Mouse (Mus musculus) heart, adult 2 months (tissue): ENCODE data around the gene Nsun4. TPM values are rescaled to one million over a fixed set of nuclear protein-coding genes. Genes with fewer than 3 reads are reported as not detected.

Source experiments
- DNase-seq, 2 experiments: peaks; one replicate each; pipeline ENCODE4 v3.0.0; 2021
- H3K27ac ChIP-seq: fragments of 200-600 bp; 2 replicates; pipeline ENCODE4 v1.8.1; 2022
- H3K27me3 ChIP-seq: fragments of 200-500 bp; 2 replicates; pipeline ENCODE4 v1.6.1; 2012; ENCODE audit warnings: mild to moderate bottlenecking, low read length, inconsistent platforms, mixed read lengths; ENCODE audit not compliant: control insufficient read depth, insufficient read depth
- H3K36me3 ChIP-seq: fragments of 200-500 bp; 2 replicates; pipeline ENCODE4 v1.6.1; 2012; ENCODE audit warnings: low read length, inconsistent platforms; ENCODE audit not compliant: control insufficient read depth, insufficient read depth
- H3K4me1 ChIP-seq: fragments of 200-500 bp; 2 replicates; pipeline ENCODE4 v1.6.1; 2011; ENCODE audit warnings: low read length; ENCODE audit not compliant: control insufficient read depth, insufficient read depth
- H3K4me3 ChIP-seq: fragments of 200-600 bp; 2 replicates; pipeline ENCODE4 v1.8.1; 2022
- H3K79me2 ChIP-seq: fragments of 200-500 bp; replicated peaks from 2 replicates; pipeline ENCODE4 v1.6.1; 2012; ENCODE audit warnings: mild to moderate bottlenecking, inconsistent platforms, low read length, moderate library complexity, mixed read lengths; ENCODE audit not compliant: control insufficient read depth, insufficient read depth
- H3K9ac ChIP-seq: fragments of 200-500 bp; 2 replicates; pipeline ENCODE4 v1.6.1; 2012; ENCODE audit warnings: low read depth, mild to moderate bottlenecking, control low read depth, inconsistent platforms, low read length, mixed read lengths
- CTCF ChIP-seq: fragments of 200-600 bp; IDR thresholded peaks from 2 replicates; pipeline ENCODE4 v1.8.1; 2022; ENCODE audit warnings: antibody characterized with exemption, mild to moderate bottlenecking, moderate library complexity
- EP300 ChIP-seq: fragments of 200-500 bp; IDR thresholded peaks from 2 replicates; pipeline ENCODE4 v1.6.1; 2011; ENCODE audit warnings: low read depth, low read length, control low read depth; ENCODE audit not compliant: insufficient read depth
- POLR2A ChIP-seq: fragments of 200-500 bp; IDR thresholded peaks from 2 replicates; pipeline ENCODE4 v1.6.1; 2011; ENCODE audit warnings: mild to moderate bottlenecking, low read depth, low read length, control low read depth; ENCODE audit not compliant: insufficient read depth
- WGBS: fragments of 180-500 bp; shearing (Covaris S2); methylation state at CpG from one replicate; pipeline ENCODE4 v1.1.7; 2018; 5-methylcytosine and 5-hydroxymethylcytosine counted together
- intact Hi-C: fragments of 180-260 bp; cut with DNase I; formaldehyde crosslinking; loops from one replicate; pipeline ENCODE4 v1.15.1; 2025
- polyA plus RNA-seq: library from polyadenylated mRNA; depleted of rRNA; stranded (reverse); fragments of >200 nt; gene quantifications from 2 replicates; pipeline ENCODE4 v1.2.3, GENCODE M21; 2012
- total RNA-seq, 2 experiments: library from RNA; stranded (reverse); gene quantifications; 2 replicates each; pipeline ENCODE4 v1.2.3; 2021

Nsun4 gene
- total and polyA plus RNA-seq, 3 experiments: 24.3 to 28.4 (median 24.9) TPM

GRCm38 (mm10) chr4:116000671-116001070 is 53.0 kb downstream of the Nsun4 start:
- DNase-seq: no peak
- Histone ChIP-seq H3K9ac (no peak overlapping the region), H3K36me3 (no peaks in the 10 kb centered on the region), H3K4me1 (no peaks in the 10 kb centered on the region), H3K27ac (no peak overlapping the region), H3K4me3 (no peak overlapping the region), H3K27me3 (no peaks in the 10 kb centered on the region), H3K79me2 (no peaks in the 10 kb centered on the region)
- intact Hi-C loops: no loop called here
- 54% methylated on average over 6 of the region's 6 CpGs for WGBS
- TF ChIP-seq EP300 (no peak), CTCF (no peak)

DNA sequence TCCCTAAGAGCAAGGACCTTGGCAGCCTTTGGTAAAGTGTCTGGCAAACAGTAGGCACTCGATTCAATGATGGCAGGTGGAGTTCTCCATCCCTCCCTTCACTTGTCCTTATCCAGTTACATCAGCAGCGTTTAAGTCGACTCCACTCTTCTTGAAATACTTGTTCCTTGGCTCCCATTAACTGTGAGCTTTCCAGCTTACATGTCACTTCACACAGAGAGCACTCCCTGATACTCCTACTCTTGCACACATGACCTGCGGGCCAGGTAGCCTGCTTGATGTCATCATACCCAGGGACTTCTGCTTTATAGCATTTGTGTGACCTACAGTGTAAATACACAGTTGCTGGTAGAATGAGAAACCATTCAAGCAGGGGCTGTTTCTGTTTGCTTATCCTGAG is 56.9 kb downstream of the Nsun4 start:
- Histone ChIP-seq H3K36me3 (no peaks in the 10 kb centered on the region), H3K9ac (no peak overlapping the region), H3K4me3 (no peak overlapping the region), H3K27me3 (no peaks in the 10 kb centered on the region), H3K4me1 (no peaks in the 10 kb centered on the region), H3K79me2 (no peaks in the 10 kb centered on the region), H3K27ac (no peak overlapping the region)
- intact Hi-C loops: no loop called here
- WGBS: 63% methylated on average over 4 of the region's 4 CpGs
- no peak for DNase-seq
- TF ChIP-seq EP300 (no peak), CTCF (no peak), POLR2A (no peak)

- no peak for TF ChIP-seq POLR2A
- TF ChIP-seq EP300: no peak
- no peak for TF ChIP-seq CTCF
- Histone ChIP-seq H3K27me3 (no peaks in the 10 kb centered on the region), H3K79me2 (no peaks in the 10 kb centered on the region), H3K27ac (no peak overlapping the region), H3K9ac (no peak overlapping the region), H3K4me3 (no peak overlapping the region), H3K4me1 (no peaks in the 10 kb centered on the region), H3K36me3 (no peaks in the 10 kb centered on the region)
- intact Hi-C loops: no loop called here
- WGBS: 77% methylated on average over 2 of the region's 2 CpGs
- no peak for DNase-seq
Measured at GRCm38 (mm10) chr4:115995376-115995730, 58.3 kb downstream of the Nsun4 start.

- WGBS: 82% methylated on average over 16 of the region's 16 CpGs
- H3K36me3 ChIP-seq: no peaks in the 10 kb centered on the region
- intact Hi-C loops: no loop called here
- DNase-seq: no peak
- H3K4me3 ChIP-seq: no peak overlapping the region
- H3K27me3 ChIP-seq: no peaks in the 10 kb centered on the region
- no peak overlapping the region for H3K9ac ChIP-seq
- no peak for TF ChIP-seq POLR2A
- TF ChIP-seq CTCF: no peak
- TF ChIP-seq EP300: no peak
- H3K27ac ChIP-seq: no peak overlapping the region
- H3K4me1 ChIP-seq: no peaks in the 10 kb centered on the region
- H3K79me2 ChIP-seq: no peaks in the 10 kb centered on the region
Measured at GRCm38 (mm10) chr4:115994662-115995375, 58.9 kb downstream of the Nsun4 start.

DNA sequence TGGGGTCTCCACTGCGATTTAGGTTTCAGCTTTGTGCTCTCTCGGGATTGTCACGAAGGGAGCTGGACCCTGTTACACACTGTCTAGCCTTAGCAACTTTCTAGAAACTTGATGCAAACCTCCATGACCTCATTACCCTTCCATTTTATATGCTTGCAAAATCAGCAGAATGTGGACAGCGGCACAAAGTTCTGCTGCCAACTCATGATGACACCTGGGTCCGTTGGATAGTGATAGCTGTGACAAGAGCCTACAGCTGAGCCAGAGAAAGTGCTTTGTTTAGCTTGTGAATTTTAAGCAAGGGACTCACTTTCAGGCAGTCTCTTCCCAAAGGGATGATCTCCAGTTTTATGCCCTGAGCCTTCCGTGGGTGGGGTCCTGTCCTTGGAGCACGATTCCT is 64.3 kb downstream of the Nsun4 start:
- TF ChIP-seq EP300: no peak
- TF ChIP-seq POLR2A: no peak
- no peak for TF ChIP-seq CTCF
- intact Hi-C loops: no loop called here
- DNase-seq: no peak
- Histone ChIP-seq H3K36me3 (no peaks in the 10 kb centered on the region), H3K9ac (no peak overlapping the region), H3K79me2 (no peaks in the 10 kb centered on the region), H3K27ac (no peak overlapping the region), H3K4me3 (no peak overlapping the region), H3K4me1 (no peaks in the 10 kb centered on the region), H3K27me3 (no peaks in the 10 kb centered on the region)
- 76% methylated on average over 7 of the region's 7 CpGs for whole genome bisulfite sequencing

DNA sequence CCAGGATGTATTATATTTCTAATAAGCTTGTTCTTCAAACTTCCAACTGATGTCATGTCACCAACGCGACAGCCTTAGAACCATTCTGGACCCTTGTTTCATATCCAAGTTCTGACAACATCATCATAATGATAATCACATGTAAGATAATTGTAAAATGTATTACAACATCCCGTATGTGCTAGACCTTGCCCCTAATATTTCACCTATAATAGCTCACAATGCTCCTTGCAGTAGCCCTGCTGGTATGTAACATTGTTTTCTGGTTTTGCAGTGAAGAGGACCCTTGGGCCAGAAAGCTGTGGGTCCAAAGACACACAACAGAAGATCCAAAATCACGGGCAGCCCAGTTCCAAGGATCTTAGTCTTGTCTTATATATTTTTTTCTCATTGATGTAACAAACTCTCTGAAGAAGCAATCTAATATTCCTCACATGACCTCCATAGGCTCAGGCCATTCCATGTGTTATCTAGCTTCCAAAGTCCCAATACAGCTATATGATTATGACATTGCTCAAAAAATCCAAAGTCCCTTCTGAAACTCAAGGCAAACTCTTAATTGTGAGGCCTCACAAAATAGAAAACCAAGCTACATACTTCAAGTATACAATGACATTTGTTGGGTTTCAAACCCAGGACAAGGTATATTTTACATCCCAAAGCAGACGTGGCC is 65.7 kb downstream of the Nsun4 start:
- TF ChIP-seq CTCF (no peak), POLR2A (no peak), EP300 (no peak)
- Histone ChIP-seq H3K27me3 (0 out of 2 replicates have a peak, but pooled peaks cover 1% of the 10 kb centered on the region), H3K9ac (no peak overlapping the region), H3K79me2 (no peaks in the 10 kb centered on the region), H3K4me1 (no peaks in the 10 kb centered on the region), H3K27ac (no peak overlapping the region), H3K4me3 (no peak overlapping the region), H3K36me3 (no peaks in the 10 kb centered on the region)
- no peak for DNase-seq
- 73% methylated on average over 5 of the region's 5 CpGs for WGBS
- intact Hi-C loops: no loop called here
